Mouse (Mus musculus): ENCODE data around the gene Arpin.

The Arpin gene

DNA sequence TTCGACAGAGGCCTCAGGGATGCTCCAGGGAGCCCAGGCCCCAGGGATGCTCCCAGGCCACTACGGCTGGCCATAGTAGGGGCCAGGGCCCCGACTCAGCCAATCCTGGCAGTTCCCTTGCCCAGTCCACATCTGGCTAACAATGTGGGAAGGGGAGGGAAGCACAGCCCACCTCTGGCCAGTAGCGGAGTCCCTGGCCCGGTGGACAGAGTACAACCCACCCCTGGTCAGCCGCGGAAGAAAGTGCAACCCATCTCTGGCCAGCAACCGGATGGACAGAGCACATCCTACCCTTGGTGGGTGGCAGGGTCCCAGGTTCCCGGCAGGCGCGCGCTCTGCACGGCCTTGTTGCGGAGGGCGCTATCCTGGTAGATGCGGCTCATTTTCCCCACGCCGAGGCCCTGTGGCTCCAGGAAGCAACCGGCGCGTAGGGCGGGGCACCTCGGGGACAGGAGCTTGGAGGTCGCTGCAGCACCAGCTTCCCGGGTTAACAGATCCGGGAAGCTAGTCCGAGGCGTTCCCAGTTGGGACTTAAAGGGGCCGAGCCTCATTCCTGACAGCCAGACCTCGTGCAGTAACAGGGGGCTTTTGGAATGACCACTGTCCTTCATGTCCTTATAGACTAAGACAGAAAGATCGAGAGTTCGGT is at the start of gene Arpin:
Arpin (minus strand) TSS at position 498 of the 649 bp plus-strand sequence.
- DNase-seq = no peak

DNA sequence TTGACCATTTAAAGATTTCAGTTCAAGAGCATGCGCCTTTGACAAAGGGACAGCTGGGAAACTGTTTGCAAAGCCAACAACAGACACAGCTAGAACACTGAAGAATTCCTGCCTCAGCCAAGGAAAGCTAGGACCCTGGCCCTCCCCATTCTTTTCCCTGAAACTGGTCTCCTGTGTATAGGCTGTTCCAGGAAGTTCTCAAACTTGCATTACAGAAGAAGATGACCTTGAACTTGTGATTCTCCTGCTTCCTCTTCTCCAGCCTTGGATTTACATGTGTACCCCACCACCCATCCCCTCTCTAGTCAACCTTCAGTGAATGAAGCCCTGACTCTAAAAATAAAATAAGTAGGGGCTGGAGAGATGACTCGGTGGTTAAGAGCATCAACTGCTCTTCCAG is 40.2 kb upstream of the Arpin start:
- DNase-seq = no peak

DNA sequence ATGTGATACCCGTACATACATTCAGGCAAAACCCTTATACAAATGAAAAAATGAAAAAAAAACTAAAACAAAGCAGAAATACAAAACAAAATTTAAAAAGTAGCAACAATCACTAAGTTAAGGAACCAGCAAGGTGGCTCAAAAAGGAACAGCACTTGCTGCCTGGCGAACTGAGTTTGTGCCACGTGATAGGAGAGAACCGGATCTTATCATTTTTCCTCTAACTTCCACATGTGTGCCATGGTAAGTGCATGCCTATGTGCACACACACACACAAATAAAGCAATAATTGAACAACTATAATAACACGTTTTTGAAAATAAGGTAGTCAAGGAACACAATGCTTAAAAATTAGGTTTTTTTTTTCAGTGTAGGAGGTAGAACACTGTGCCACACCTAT is 37.0 kb upstream of the Arpin start:
- no peak for DNase-seq

DNA sequence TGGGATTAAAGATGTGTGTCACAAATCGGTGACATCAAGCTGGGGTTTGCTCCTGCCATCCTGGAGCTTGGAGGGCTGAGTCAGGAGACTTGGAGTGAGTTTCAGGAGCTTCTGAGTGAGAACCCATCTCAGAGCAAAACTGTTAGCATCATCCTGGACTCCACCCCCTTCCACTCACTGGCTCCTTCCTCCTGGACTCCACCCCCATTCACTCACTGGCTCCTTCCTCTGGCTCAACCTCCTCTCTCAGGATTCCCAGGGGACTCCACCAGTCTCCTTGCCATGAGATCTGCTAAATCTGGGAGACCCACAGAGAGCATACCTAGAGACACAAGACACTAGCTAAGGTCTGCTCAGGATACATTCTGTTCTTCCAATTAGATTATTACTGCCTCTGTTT is 35.2 kb upstream of the Arpin start:
- no peak for DNase-seq

DNA sequence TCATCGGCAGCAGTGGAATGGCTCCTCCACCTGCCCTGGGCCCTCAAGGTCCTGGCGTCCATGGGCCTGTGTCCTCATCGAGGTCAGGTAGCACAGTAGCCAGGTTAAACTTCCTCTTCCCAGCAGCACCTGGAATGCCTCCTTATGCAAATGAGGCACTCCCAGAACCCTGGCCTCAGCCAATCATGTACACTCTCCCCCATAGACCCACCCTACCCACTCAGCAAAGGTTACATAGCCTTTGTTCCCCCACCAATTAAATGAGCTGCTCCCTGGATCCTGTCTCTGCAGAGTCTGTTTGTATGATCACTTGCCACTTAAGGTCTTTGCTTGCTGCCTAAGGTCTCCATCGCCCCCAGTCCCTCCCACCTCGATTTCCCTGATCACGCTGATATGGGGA is 33.2 kb upstream of the Arpin start:
- DNase-seq = no peak

DNA sequence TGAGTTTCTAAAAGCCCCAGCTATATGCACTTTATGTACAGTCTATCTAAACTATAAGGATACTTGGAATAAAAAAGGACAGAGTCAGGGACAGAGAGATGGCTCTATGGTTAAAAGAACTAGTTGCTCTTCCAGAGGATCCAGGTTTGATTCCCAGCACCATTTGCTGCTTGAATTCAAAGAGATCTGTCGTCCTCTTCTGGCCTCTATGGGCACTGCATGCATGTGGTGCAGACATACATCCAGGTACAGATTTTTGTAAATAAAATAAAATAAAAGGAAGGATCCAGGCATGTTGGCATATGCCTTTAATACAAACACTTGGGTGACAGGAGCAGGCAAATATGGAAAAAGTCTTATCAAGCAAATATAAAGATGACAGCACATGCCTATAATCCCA is 26.4 kb upstream of the Arpin start:
- DNase-seq = no peak

DNA sequence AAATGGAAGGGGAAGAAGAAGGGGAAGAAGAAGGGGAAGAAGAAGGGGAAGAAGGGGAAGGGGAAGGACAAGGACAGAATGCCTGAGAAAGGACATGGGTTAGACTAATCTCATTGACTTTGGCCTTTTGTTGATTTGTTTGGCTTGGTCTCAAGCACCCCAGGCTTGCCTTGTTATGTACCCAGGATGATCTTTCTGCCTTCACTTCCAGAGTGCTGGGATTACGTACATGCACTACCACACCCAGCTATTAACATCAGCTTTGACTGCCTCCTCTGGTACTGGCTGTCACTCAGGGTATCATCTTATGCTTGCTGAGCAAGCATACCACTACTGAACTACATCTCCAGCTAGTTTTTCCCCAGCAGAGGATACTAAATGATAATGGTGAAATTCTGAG is 21.0 kb upstream of the Arpin start:
- DNase-seq = no peak

DNA sequence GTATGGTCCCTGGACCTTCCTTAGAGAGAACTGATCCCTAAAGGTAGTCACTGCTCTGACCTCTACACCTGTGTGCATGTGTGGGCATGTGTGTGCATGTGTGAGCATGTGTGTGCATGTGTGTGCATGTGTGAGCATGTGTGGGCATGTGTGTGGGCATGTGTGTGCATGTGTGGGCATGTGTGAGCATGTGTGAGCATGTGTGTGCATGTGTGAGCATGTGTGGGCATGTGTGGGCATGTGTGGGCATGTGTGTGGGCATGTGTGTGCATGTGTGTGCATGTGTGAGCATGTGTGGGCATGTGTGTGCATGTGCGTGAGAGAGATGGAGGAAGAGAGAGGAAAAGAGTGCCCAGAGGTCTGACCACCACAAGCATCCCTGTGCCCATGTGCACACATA is 19.7 kb upstream of the Arpin start:
- no peak for DNase-seq

DNA sequence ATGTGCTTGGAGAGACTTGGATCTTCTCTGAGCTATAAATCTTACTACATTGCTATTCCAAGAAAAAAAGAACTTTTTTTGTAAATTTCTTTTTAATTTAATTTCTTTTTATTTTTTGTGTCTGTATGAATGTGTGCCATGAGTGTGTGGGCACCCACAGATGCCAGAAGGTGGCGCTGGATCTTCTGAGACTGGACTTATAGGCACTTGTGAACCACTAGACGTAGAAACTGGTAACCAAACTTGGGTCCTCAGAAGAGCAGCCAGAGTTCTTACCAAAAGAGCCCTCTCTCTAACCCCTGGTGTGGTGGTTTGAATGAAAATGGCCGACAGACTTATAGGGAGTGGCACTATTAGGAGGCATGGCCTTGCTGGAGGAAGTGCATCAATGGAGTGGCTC is 15.9 kb upstream of the Arpin start:
- no peak for DNase-seq

DNA sequence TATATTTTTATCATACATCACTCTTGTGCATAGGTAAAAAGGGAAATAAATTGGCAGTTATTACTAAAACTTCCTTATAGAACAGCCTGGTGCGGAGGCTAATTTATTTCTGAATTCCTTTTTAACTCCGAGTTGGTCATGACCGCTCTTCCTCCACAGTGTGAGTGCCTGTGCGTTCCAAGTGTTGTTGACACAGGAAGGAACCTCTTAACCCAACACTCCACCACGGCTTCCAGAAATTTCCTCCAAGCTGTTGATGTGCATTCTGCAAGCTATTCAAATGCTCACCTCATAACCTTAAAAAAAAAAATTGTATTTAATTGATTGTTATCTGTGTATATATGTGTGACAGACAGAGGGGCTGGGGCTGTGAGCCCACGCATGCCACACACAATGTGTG is 15.1 kb upstream of the Arpin start:
- DNase-seq = no peak

DNA sequence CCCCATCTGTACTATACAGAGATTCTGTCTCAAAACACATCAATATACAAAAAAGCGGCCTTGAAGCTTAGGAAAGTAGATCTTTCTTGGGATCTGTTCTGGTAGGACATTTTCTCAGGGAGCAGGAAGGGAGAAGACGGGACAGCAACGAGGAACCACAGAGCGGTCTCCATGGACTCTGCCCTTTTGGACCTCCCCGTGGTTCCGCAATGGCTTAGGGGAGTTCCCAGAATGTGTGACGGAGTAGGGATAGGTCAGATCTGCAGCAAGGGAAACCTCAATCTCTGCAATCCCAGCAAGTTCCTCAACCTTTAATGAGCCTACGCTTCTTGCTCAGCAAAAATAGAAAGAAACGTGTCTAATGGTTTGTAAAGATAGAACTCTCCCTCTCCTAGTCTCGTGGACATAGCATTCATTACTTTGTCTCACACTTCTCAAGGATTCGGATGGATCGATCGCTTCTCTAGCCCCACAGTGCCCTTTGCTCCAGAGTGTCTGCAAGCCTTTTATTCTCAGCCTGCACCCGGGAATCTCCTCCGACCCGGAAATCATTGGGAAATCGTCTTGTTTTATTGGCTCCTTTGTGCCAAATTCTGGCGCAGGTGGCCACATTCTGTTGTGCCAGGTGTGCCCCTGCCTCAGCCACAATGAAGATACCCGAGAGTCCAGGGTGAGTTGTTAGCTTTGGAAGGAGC is 499 bp upstream of the Arpin start:
- peak in 1 of 2 experiments; percentile 9 for DNase-seq

DNA sequence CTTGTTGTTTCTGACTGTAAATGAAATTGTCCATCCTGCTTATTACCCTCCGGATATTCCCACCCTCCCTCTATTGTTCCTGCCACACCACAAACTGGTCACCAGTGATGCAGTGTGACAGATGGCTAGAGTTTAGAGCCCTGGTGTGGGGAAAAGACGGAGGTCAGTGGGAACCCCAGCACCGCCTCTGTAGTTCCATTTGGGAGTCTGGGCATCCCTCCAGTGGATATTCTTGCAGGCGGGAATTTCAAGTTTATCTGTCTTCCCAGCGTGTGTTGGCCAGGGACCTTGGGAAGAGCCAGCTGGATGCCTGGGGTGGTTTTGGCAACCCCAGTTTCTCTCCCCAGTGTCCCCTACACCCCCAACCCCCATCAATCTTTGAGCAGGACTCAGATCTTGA is 698 bp downstream of the Arpin start:
- no peak for DNase-seq

DNA sequence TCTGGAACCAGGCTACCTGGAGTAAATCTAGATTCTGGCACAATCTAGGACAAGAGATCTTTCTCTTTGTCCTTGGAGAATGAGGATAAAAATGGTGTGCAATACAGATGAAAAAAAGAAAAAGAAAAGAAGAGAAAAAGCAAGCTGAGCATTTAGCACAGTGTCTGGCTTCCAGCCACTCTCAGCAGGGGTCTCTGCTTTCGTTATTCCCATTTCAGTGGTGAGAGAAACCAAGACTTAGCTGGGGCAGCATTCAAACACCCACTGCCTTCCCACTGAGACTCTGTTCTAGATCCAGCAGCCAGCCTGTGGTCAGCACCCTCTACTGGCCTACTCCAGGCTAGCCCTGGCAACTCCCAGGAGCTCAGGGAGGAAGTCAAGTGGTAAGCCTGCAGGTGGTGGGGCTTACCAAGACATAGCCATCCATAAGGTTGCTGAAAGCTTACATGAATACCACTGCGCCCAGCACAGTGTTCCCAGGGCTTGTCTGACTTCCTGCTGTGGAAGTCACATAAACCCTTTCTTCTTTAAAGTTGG is 6.6 kb downstream of the Arpin start:
- DNase-seq = no peak

DNA sequence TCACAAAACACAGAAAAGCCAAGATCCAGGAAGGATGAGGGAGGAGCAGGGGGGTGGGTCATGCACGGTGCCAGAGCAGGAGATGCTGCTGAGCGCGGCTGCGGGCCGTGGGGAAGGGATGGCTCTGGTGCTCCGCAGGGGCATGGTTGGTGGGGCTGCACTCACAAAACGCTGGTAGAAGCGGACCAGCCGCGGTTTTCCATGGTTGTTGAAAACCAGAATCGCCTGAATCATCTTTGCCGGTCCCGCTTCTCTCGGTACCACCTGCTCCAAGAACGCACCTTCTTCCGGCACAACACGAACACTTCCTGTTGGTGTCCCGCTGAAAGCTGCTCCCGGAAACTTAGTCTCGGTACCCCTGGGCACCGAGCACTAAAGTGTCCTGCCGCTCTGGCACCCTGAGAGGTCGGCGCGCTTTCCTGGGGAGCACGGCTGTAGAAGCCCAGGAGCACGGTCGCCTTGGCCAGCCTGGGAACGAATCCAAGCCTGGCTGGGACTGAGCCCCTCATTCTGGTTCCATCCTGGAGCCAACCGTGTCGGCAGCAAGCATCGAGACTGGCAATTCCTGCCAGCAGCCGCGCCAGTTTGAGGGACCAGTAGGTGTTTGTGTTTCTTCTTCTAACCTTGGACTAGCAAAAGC is 14.7 kb downstream of the Arpin start, which contains the start of gene Ap3s2:
Ap3s2 (minus strand) TSS at position 306 of the 640 bp plus-strand sequence.
- peak; percentile 87 to 89 for DNase-seq

DNA sequence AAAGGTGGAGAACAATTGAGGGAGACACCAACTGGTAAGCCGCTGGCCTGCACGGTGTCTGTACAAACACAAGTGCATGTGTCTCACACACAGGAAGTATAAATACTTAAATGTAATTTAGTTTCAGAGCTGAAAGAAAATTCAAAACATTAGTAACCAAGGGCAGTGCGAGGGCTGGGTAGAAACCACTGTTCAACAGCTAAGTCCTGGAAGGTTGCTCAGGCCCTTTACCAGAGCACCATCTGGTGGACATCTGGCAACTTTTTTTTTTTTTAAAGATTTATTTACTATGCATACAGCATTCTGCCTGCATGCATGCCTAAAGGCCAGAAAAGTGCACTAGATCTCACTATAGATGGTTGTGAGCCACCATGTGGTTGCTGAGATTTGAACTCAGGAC is 20.6 kb downstream of the Arpin start:
- DNase-seq = peak; percentile 5 to 14

DNA sequence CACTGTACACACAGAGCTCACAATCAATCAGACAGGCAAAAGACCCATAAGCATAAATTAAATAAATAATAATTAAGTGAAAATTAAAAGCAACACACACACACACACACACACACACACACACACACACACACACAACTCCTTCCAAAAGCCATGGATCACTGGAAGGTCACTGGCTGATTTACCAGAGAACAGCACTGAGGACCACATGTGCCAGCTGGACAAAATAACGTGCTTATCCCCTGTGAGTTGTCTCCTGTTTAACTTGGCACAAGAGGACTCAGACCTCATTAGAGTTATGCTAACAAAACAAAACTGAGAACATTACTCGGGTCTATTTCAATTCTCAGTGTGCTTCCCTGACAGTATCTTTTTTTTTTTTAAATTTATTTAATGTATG is 27.8 kb downstream of the Arpin start:
- no peak for DNase-seq

DNA sequence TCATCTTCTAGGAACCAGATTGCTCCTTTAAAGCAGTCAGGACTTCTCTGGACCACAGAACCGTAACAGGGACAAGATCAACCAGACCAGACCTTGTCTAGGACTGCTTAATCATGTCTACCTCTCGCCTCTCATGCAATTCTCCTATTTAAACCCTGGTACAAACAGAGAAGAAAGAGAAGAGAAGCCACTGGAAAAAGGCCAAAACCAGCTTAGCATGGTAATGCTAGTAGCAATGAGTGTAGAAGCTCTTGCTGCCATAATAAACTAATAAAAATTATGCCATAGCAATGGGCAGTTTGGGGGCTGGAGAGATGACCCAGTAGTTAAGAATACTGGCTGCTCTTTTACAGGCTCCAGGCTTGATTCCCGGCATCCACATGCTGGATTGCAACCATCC is 28.2 kb downstream of the Arpin start:
- DNase-seq = no peak

DNA sequence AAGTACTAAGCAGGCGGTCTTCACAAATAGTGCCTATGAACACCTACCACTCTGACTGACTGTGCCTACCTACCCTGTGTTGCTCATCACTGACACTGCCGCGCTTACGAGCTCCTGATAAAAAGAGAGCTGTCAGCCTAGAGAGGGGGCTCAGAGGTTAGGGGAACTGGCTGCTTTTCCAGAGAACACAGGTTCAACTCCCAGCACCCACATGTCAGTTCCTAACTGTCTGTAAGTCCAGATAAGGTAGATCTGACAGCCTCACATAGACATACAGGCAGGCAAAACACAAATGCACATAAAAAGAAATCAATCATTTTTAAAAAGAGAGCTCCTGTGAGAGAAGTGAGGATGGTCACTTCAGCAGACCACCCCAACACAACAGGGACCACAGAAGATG is 30.0 kb downstream of the Arpin start:
- DNase-seq = no peak

DNA sequence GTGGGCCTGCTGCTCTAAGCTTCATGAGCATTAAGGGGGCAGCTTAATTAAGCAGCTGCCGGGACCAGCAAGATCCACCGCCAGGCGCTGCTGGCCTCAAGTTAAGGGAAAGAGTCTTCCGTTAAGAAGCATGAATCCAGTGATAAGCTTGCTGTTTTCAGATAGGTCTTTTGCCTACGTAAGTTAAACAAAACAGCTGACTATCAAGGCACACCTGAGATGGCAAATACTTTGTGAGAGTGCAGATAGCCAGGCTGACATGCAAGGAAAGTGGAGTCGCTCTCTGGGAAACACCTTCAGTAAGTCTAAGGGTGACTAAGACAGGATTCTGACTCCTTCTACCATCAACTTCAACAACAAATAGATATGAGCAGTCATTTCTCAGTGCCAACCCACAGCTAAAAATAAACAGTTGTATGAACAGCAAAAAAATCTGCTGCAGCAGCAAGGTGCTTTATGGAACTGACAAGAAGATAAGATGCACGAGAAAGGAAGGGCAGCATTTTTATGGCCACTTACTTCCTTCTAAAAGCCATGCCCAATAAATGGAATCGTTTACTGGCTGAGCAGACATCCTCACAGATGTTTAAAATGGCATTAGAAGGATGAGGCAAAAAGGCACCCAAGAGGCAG is 31.9 kb downstream of the Arpin start:
- DNase-seq = no peak

DNA sequence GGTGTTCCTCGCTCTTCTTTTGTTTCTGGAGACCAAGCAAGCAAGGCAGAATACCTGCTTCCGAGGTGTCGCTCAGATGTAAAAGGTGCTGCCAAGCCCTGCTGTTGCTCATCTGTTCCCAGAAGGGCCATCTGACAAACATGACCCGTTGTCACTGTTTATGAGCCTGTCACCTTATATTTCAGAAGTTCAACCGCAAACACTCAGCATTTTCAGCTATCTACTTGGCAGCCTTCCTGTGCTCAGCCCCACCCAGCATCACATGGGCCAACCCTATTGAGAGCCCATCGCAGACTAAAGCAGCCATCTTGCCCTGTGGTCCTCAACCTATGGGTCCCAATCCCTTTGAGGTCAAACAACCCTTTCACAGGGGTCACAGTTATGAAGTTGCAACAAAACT is 34.4 kb downstream of the Arpin start:
- DNase-seq = no peak

DNA sequence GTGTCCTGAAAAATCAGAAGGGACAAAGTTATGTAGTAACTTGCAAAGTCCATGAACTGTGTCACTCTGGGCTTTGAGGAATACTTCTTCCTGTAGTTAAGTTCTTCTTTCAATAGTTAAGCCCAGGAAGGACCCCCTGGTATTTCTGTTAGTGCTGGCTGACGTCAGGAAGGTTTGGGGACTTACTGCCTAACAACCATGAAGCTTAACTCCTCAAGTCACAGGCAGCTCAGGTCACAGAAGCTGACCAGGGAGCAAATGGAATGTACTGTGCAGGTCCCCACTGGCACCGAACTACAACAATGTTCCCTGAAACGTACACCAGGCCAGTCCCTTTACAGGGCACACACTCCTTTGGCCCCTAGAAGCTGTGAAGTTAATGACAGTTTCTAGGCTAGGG is 39.9 kb downstream of the Arpin start:
- no peak for DNase-seq

DNA sequence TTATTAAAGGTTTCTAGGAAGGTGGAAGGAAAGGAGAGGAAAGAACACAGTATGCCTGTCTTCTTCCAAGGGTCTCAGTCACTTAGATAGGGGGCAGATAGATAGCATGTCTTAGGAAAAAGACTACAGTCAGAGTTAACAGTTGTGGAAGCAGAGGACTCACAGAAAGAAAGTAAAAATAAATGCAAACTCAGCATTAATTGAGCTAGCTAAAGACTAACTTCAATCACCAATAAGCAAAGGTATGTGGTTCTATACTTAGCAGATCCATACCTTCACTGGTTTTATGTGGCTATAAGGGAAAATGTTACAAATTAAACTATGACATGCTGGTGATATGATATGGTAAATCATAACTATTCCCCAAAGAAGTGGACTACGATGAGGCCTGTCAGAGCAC is 40.4 kb downstream of the Arpin start:
- no peak for DNase-seq

DNA sequence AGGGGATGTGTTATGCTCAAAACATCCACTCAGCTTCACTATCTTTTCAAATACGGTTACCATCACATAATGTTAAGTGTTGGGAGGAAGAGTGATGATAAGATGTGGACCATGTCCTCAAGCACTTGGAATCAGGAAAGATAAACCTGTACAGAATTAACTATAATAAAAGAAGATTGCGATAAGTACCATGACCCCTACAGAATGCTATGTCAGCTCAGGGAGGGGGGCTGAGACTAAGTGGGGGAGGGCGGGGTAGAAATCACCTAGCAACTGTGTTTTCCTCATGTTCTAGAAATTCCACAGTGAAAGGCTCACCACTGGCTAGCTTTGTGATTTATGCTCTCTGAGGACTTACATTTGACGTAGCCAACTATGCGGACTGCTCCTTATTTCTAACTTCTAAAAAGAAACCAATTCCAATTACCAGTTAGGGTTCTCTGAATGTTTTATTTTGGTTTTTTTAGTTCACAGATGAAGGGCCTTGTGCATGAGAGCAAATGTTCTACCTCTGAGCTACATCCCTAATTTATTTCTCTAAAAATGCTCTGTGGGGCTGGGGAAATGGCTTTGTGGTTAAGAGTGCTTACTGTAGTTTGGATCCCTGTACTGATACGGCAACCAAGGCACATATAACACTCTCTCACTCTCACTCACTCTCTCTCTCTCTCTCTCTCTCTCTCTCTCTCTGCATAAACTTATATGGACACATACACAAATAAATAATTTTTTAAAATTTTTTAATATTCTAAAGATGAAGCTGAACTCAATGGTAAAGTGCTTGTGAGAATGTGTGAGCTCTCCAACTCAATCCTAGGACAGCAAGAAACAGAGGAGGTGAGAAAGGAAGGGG is 42.4 kb downstream of the Arpin start:
- no peak for DNase-seq
